Mouse (Mus musculus): Measurements from ENCODE around the gene Lrrc4. TPM values are rescaled to one million over a fixed set of nuclear protein-coding genes. Genes with fewer than 3 reads are reported as not detected.

The Lrrc4 gene
- total and polyA plus RNA-seq, 2 experiments from 2014 or later, result 5.8 to 61.2 TPM

DNA sequence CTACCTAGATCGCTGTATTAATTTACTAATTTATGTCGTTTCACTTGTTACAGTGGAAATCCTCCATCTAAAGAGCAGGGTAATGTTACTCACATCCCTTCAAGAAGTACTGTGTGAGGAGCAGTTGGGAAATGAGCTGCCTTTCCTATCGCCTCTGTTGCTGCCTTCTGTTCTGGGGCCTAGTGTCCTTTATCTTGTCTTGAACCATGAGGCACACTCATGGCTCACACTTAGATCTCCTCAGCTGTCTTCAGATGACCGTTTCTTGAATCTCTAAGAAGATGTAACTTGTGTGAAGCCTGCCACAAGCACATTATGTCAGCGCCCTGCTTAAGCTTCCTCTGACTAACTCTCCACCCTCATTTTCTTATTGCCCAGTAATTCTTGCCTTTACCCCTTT is 209.6 kb downstream of the Lrrc4 start:
- Histone ChIP-seq H3K9me3 (ENCODE audit: low read length) (no peaks in the 10 kb centered on the region), H3K9ac (replicated peaks; ENCODE audit: low read length, poor library complexity, severe bottlenecking) (no peak overlapping the region), H3K36me3 (ENCODE audit: insufficient read depth, low read length) (no peaks in the 10 kb centered on the region), H3K4me2 (ENCODE audit: low read depth, low read length, poor library complexity, severe bottlenecking) (no peak overlapping the region), H3K27me3 (ENCODE audit: insufficient read depth, low read length) (no peaks in the 10 kb centered on the region), H3K4me3 (ENCODE audit: low read depth, low read length) (no peak overlapping the region), H3K27ac (ENCODE audit: low read depth, low read length) (no peak overlapping the region), H3K4me1 (ENCODE audit: insufficient read depth, low read length) (0 out of 2 replicates have a peak, but pooled peaks cover 7% of the 10 kb centered on the region)
- TF ChIP-seq CTCF (IDR thresholded peaks at IDR 0.05), result no peak
- DNase-seq (ENCODE audit: low spot score), result no peak
- WGBS, result 91% methylated on average over 5 of the region's 5 CpGs
- no peak for ATAC-seq (ENCODE audit: low FRiP score)

DNA sequence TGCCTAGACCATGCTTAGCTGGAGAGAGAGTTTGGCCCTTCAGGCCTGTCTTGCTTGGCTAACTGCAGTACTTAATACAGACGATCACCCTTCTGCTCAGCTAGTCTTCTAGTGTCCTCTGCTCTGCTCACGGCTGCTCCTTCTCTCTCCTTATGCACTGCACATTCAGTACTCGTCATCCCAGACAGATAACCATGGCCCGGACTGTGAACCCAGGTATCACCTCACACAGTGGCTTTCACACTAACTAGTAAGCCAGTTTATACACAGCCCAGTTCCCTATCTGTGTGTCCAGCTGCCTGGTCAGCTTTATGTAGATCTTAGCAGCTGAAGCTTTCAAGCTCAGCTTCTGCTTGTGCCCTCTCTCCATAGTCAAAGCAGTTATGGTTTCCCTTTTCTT is 210.1 kb downstream of the Lrrc4 start:
- DNase-seq (ENCODE audit: low spot score) (no peak), ATAC-seq (ENCODE audit: low FRiP score) (no peak)
- no peak overlapping the region for H3K4me3 ChIP-seq (ENCODE audit: low read depth, low read length)
- no peaks in the 10 kb centered on the region for H3K27me3 ChIP-seq (ENCODE audit: insufficient read depth, low read length)
- H3K4me2 ChIP-seq (ENCODE audit: low read depth, low read length, poor library complexity, severe bottlenecking), result no peak overlapping the region
- no peak for TF ChIP-seq CTCF (IDR thresholded peaks at IDR 0.05)
- no peaks in the 10 kb centered on the region for H3K36me3 ChIP-seq (ENCODE audit: insufficient read depth, low read length)
- H3K27ac ChIP-seq (ENCODE audit: low read depth, low read length), result no peak overlapping the region
- no peak overlapping the region for H3K9ac ChIP-seq (replicated peaks; ENCODE audit: low read length, poor library complexity, severe bottlenecking)
- H3K9me3 ChIP-seq (ENCODE audit: low read length), result no peaks in the 10 kb centered on the region
- 0 out of 2 replicates have a peak, but pooled peaks cover 7% of the 10 kb centered on the region for H3K4me1 ChIP-seq (ENCODE audit: insufficient read depth, low read length)
- WGBS, result 87% methylated on average over 4 of the region's 4 CpGs

DNA sequence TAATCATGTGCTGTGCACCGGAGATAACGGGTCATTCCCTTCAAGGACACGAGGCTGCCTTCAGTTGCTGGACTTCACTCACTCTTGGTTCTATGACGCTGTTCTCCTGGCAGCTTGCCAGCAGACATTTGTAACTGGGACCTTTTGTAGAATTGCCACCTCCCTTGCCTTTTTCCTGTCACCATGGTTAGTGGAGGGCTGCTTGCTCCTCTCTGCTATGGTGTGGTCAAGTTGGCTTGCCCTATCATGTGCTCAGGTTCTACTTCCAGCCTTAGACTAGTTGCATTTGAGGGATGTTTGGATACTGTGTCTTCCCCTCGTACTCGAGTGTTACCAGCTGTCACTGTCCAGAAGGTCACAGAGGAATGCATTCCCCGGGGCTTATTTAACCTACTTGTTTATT is 212.8 kb downstream of the Lrrc4 start:
- no peak for TF ChIP-seq CTCF (IDR thresholded peaks at IDR 0.05)
- Histone ChIP-seq H3K36me3 (ENCODE audit: insufficient read depth, low read length) (no peaks in the 10 kb centered on the region), H3K4me1 (ENCODE audit: insufficient read depth, low read length) (0 out of 2 replicates have a peak, but pooled peaks cover 7% of the 10 kb centered on the region), H3K4me2 (ENCODE audit: low read depth, low read length, poor library complexity, severe bottlenecking) (no peak overlapping the region), H3K27me3 (ENCODE audit: insufficient read depth, low read length) (no peaks in the 10 kb centered on the region), H3K27ac (ENCODE audit: low read depth, low read length) (no peak overlapping the region), H3K4me3 (ENCODE audit: low read depth, low read length) (no peak overlapping the region), H3K9ac (replicated peaks; ENCODE audit: low read length, poor library complexity, severe bottlenecking) (no peak overlapping the region), H3K9me3 (ENCODE audit: low read length) (no peaks in the 10 kb centered on the region)
- DNase-seq (ENCODE audit: low spot score) (peak; percentile 51), ATAC-seq (ENCODE audit: low FRiP score) (no peak)
- WGBS, result 46% methylated on average over 7 of the region's 7 CpGs

DNA sequence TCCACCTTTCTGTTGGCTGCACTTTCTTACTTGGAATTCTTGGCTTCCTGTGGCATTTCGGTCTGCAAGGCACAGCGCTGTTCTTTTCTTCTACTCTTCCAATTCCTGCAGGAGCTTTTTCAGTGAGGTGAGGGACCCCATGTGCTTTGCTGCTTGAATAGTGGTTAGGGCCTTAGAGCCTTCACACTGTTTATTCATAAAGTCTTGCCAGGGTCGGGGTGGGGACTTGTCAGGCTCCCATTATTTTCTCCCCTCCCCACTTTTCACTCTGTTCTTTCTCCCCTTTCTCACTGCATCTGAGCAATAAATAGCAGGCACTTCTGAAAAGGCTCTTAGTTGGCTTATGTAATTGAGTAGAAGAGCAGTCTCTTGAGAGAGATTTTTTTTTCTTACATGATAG is 213.2 kb downstream of the Lrrc4 start:
- 46% methylated on average over 3 of the region's 3 CpGs for WGBS
- Histone ChIP-seq H3K4me3 (ENCODE audit: low read depth, low read length) (no peak overlapping the region), H3K36me3 (ENCODE audit: insufficient read depth, low read length) (no peaks in the 10 kb centered on the region), H3K9me3 (ENCODE audit: low read length) (no peaks in the 10 kb centered on the region), H3K9ac (replicated peaks; ENCODE audit: low read length, poor library complexity, severe bottlenecking) (no peak overlapping the region), H3K27me3 (ENCODE audit: insufficient read depth, low read length) (no peaks in the 10 kb centered on the region), H3K4me1 (ENCODE audit: insufficient read depth, low read length) (0 out of 2 replicates have a peak, but pooled peaks cover 7% of the 10 kb centered on the region), H3K4me2 (ENCODE audit: low read depth, low read length, poor library complexity, severe bottlenecking) (no peak overlapping the region), H3K27ac (ENCODE audit: low read depth, low read length) (no peak overlapping the region)
- ATAC-seq (ENCODE audit: low FRiP score), result no peak
- DNase-seq (ENCODE audit: low spot score), result no peak
- TF ChIP-seq CTCF (IDR thresholded peaks at IDR 0.05), result no peak

DNA sequence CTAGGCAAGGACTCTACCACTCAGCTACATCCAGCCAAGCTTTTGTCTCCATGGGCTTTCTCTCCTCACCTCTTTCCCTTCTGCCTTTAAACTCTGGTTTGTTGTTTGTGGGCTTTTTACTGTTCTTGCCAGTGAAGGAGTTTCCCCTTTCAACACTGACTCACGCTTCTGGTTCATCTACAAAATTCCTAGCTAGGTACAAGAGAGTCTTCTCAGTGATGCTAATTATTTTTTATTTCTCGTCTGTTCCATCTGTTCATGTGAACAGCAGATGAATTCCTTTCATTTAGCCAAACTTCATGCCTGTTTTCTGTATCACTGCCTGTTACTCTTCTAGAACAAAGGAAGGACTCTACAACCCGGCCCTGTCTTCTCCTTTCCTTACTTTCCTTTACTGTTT is 215.6 kb downstream of the Lrrc4 start:
- Histone ChIP-seq H3K9me3 (ENCODE audit: low read length) (no peaks in the 10 kb centered on the region), H3K36me3 (ENCODE audit: insufficient read depth, low read length) (no peaks in the 10 kb centered on the region), H3K4me3 (ENCODE audit: low read depth, low read length) (no peak overlapping the region), H3K4me1 (ENCODE audit: insufficient read depth, low read length) (0 out of 2 replicates have a peak, but pooled peaks cover 7% of the 10 kb centered on the region), H3K27me3 (ENCODE audit: insufficient read depth, low read length) (no peaks in the 10 kb centered on the region), H3K9ac (replicated peaks; ENCODE audit: low read length, poor library complexity, severe bottlenecking) (no peak overlapping the region), H3K27ac (ENCODE audit: low read depth, low read length) (no peak overlapping the region), H3K4me2 (ENCODE audit: low read depth, low read length, poor library complexity, severe bottlenecking) (no peak overlapping the region)
- DNase-seq (ENCODE audit: low spot score), result no peak
- no peak for TF ChIP-seq CTCF (IDR thresholded peaks at IDR 0.05)
- ATAC-seq (ENCODE audit: low FRiP score), result no peak
- 52% methylated on average over 3 of the region's 3 CpGs for WGBS

DNA sequence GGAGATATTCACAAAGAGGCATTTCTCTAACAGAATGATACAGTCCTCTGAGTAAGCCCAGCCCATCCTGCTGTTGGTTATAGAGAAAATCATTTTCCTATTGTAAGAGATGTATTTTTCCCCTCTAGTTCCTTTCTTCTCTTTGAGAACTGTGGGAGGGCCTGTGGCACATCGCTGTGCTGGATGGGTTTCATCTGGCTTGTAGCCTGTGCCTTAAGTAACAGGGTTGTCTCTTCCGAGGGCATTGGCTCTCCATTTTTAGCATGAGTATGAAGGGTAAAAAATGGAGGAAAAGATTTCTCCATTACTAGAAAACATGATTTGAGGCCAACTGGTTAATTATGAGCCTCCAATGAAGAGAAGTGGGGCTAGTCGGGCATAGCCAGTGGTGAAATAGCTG is 216.1 kb downstream of the Lrrc4 start:
- DNase-seq (ENCODE audit: low spot score), result no peak
- Histone ChIP-seq H3K9ac (replicated peaks; ENCODE audit: low read length, poor library complexity, severe bottlenecking) (no peak overlapping the region), H3K4me2 (ENCODE audit: low read depth, low read length, poor library complexity, severe bottlenecking) (no peak overlapping the region), H3K27ac (ENCODE audit: low read depth, low read length) (no peak overlapping the region), H3K36me3 (ENCODE audit: insufficient read depth, low read length) (no peaks in the 10 kb centered on the region), H3K9me3 (ENCODE audit: low read length) (no peaks in the 10 kb centered on the region), H3K4me3 (ENCODE audit: low read depth, low read length) (no peak overlapping the region), H3K27me3 (ENCODE audit: insufficient read depth, low read length) (no peaks in the 10 kb centered on the region), H3K4me1 (ENCODE audit: insufficient read depth, low read length) (0 out of 2 replicates have a peak, but pooled peaks cover 7% of the 10 kb centered on the region)
- WGBS, result 78% methylated on average over 3 of the region's 3 CpGs
- no peak for TF ChIP-seq CTCF (IDR thresholded peaks at IDR 0.05)
- no peak for ATAC-seq (ENCODE audit: low FRiP score)

All from midbrain, postnatal 0 days (tissue).